Mouse (Mus musculus) heart, embryonic 11.5 days (tissue): Measurements from ENCODE around the gene Romo1. TPM values are rescaled to one million over a fixed set of nuclear protein-coding genes. Genes with fewer than 3 reads are reported as not detected.
A peak's percentile ranks its signal among the peaks of the same experiment; 100 is the strongest.

Experiments
- ATAC-seq: fragments of 200-750 bp; cut with Nextera tagmentation; replicated peaks from 2 replicates; pipeline ENCODE4 v1.8.0; 2017; ENCODE audit warnings: moderate library complexity; ENCODE audit not compliant: insufficient number of reproducible peaks, low FRiP score, low TSS enrichment
- H3K27ac ChIP-seq: fragments of 300-500 bp; sonication (generic); 2 replicates; pipeline ENCODE4 v1.5.1; 2014; ENCODE audit warnings: mild to moderate bottlenecking, low read depth, low read length
- H3K27me3 ChIP-seq: fragments of 300-500 bp; sonication (generic); 2 replicates; pipeline ENCODE4 v1.6.1; 2014; ENCODE audit warnings: mild to moderate bottlenecking, low read length, mixed read lengths; ENCODE audit not compliant: control insufficient read depth, insufficient read depth
- H3K36me3 ChIP-seq: fragments of 300-500 bp; sonication (generic); 2 replicates; pipeline ENCODE4 v1.6.1; 2014; ENCODE audit warnings: mild to moderate bottlenecking, low read length, moderate library complexity, mixed read lengths; ENCODE audit not compliant: control insufficient read depth, insufficient read depth
- H3K4me1 ChIP-seq: fragments of 300-500 bp; sonication (generic); 2 replicates; pipeline ENCODE4 v1.6.1; 2014; ENCODE audit warnings: low read length; ENCODE audit not compliant: control insufficient read depth, insufficient read depth
- H3K4me2 ChIP-seq: fragments of 300-500 bp; sonication (generic); 2 replicates; pipeline ENCODE4 v1.6.1; 2014; ENCODE audit warnings: mild to moderate bottlenecking, moderate library complexity
- H3K4me3 ChIP-seq: fragments of 300-500 bp; sonication (generic); 2 replicates; pipeline ENCODE4 v1.5.1; 2014; ENCODE audit warnings: low read depth, low read length
- H3K9ac ChIP-seq: fragments of 300-500 bp; sonication (generic); 2 replicates; pipeline ENCODE4 v1.6.1; 2014; ENCODE audit warnings: mild to moderate bottlenecking, low read depth, low read length, moderate library complexity
- H3K9me3 ChIP-seq: fragments of 300-500 bp; sonication (generic); replicated peaks from 2 replicates; pipeline ENCODE4 v1.6.1; 2016; ENCODE audit warnings: low read length; ENCODE audit not compliant: control insufficient read depth
- WGBS: fragments of 180-500 bp; shearing (Covaris S2); extraction: QIAGEN DNeasy Blood & Tissue Kit; methylation state at CpG from one replicate; pipeline ENCODE4 v1.1.7; 2014; ENCODE audit not compliant: insufficient replicate concordance; 5-methylcytosine and 5-hydroxymethylcytosine counted together
- polyA plus RNA-seq: library from polyadenylated mRNA; unstranded; fragments of >200 nt; fragmentation: Nextera tagmentation; extraction: Ambion mirVana; gene quantifications from 2 replicates; pipeline ENCODE4 v1.2.1, GENCODE M21; 2014

Romo1 gene
- polyA plus RNA-seq, 1 experiment from 2014 or later: 428 TPM

DNA sequence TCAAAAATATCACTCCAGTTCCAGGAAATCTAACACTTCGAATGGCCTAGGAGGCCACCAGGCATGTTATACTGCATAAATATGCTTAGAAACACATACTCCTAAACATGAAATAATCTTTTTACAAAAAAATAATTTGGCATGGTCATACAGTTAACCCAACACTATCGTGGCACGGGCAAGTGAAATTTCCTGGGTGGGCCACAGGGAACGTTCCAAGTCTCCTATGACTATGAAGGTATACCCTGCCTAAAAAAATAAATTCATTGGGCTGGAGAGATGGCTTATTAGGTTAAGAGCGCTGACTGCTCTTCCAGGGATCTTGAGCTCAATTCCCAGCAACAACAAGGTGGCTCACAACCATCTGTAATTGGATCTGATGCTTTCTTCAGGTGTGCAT is 22.7 kb downstream of the Romo1 start:
- Histone ChIP-seq H3K4me2 (no peak overlapping the region), H3K4me3 (no peak overlapping the region), H3K9ac (no peak overlapping the region), H3K27ac (no peak overlapping the region), H3K27me3 (no peaks in the 10 kb centered on the region), H3K4me1 (no peaks in the 10 kb centered on the region), H3K9me3 (no peaks in the 10 kb centered on the region), H3K36me3 (peaks cover 43% of the 10 kb centered on the region)
- no peak for ATAC-seq
- 93% methylated on average over 5 of the region's 5 CpGs for WGBS

DNA sequence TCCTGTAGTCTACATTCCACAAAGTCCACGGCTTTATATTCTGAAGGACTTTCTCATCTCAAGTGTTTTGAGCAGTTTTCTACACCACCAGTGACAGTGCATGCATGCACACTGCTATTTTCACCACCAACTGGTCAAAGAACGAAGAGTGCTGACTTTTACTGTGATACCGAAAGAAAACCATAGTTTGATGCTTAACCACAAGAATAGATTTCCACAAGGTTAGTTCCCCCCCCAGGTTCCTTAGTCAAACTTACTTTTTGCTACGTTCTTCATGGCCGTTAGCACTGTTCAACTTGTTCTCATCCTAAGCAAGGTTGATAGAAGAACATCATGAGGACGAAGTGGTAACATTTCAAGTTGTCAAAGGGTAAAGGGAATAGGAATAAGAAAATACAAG is 33.2 kb downstream of the Romo1 start:
- Histone ChIP-seq H3K4me1 (peaks cover 16% of the 10 kb centered on the region), H3K9ac (no peak overlapping the region; the same call in 1 of the 2 replicates), H3K4me3 (no peak overlapping the region), H3K36me3 (peaks cover 15% of the 10 kb centered on the region), H3K27ac (no peak overlapping the region), H3K9me3 (no peaks in the 10 kb centered on the region), H3K4me2 (peak overlapping the region; percentile 40), H3K27me3 (no peaks in the 10 kb centered on the region)
- ATAC-seq: no peak
- 81% methylated on average over 6 of the region's 6 CpGs for WGBS

DNA sequence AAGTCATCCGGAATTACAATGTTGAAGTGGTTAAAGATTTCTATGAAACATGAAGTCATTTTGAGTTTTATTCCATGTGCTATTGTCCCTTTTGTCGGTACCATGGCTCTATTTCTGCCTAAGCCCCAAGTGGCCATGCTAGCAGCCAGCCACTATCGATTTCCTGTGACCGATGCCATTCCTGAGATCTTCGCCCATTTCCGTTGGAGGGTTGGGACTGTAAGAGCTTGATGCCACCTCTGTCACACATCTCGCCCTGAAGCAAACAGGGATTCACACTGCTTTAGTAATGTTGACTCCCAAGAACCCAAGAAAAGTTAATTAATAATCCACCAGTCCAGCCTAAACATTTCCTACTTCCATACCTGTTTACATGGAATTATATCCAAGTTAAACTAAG is 33.8 kb downstream of the Romo1 start:
- peak overlapping the region; percentile 88 for H3K4me2 ChIP-seq
- H3K9ac ChIP-seq: no peak overlapping the region
- peaks cover 15% of the 10 kb centered on the region for H3K36me3 ChIP-seq
- 69% methylated on average over 7 of the region's 7 CpGs for WGBS
- H3K4me3 ChIP-seq: peak overlapping the region; percentile 16; the same call in 1 of the 2 replicates
- no peaks in the 10 kb centered on the region for H3K9me3 ChIP-seq
- H3K4me1 ChIP-seq: peaks cover 16% of the 10 kb centered on the region
- ATAC-seq: no peak
- H3K27ac ChIP-seq: no peak overlapping the region
- no peaks in the 10 kb centered on the region for H3K27me3 ChIP-seq

DNA sequence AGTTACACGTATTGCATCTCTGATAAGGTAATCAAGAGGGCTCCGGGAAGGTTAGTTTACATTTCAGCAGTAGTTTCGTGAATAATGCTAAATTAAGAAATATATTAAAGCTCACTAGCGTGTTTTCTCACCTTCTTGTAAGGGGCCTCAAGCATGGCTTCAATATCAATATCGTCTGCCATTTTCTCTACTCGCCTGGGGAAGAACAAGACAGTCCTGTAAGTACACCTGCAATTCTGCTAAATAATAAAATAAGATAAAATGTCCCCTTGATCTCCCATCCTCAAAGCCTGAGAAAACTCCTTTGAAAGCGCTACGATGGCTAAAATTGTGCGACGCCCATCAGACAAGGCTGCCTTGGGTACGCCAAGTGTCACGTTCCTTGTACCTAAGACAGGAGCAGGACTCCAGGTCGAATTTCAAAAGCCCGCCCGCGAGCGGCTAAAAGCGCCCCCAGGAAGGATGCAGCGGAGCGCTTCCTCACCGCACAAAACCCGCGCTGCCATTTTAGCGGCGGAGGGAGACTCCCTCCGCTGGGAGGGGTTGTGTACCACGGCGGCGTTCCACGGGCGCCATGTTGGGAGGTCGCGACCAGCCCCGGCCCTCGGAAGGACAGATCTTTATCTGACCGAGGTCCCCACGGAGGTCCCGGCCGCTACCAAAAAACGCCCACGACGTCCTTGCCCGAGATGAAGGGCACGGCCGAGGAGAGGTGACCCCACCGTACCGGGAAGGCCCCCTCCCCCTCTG is 35.4 kb downstream of the Romo1 start:
- peak overlapping the region; percentile 99 for H3K4me3 ChIP-seq
- H3K4me1 ChIP-seq: peaks cover 16% of the 10 kb centered on the region
- H3K4me2 ChIP-seq: peak overlapping the region; percentile 88
- peaks cover 7% of the 10 kb centered on the region for H3K36me3 ChIP-seq
- H3K27me3 ChIP-seq: no peaks in the 10 kb centered on the region
- under 1% methylated on average over 47 of the region's 47 CpGs for WGBS
- no peaks in the 10 kb centered on the region for H3K9me3 ChIP-seq
- peak overlapping the region; percentile 100 for H3K9ac ChIP-seq
- peak overlapping the region; percentile 97 for H3K27ac ChIP-seq
- peak; percentile 60 for ATAC-seq

DNA sequence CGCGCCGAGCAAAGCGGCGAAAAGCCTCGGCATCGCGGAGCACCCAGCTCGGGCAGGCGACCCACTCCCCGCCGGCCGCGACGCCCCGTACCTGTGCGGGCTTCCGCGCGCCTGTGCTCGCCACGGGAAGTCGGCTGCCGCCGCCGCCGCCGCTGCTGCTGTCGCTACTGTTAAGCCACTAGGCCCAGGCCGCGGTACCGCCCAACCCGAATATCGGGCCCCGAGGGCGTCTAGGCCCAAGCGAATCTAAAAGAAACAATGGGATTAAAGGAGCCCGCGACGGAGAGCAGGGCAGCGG is 35.9 kb downstream of the Romo1 start:
- peak overlapping the region; percentile 97 for H3K27ac ChIP-seq
- ATAC-seq: no peak; the same call in 1 of the 2 replicates
- peak overlapping the region; percentile 88; the same call in 1 of the 2 replicates for H3K4me2 ChIP-seq

DNA sequence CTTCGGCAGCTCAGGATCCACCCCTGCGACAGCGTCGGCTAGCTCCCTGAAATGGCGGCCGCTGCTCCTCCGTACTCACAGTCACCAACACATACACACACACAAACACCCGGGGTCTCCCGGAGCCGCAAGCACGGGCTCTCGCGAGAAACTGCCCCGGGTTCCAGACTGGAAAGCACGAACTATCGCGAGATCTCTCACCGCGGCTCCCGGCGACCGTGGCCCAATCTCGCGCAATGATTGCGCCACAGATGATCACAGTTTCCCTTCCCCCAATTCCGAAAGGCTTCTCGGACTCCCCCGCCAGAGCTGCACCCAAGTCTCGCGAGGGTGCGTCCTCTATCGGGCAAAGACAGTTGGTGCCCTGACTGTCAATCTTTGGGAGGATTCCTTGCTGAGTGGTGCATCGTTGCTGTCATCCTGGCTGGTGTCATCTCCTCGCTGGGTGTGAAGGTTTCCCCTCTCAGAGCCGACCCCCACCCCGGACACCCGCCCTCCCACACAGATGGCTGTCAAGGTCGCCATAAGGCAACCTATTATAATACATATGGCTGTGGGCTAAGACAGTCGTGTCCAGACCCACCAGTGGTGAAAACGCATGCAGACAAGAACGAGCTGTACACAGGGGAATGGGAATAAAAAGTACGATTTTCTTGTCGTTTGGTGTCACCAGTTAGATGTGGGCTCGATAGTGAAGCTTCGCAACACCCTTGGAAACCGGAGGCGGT is 36.4 kb downstream of the Romo1 start, which contains the start of gene Rbm39:
Gene Rbm39 (minus strand): TSS at position 145 of the 728 bp plus-strand sequence.
- peak; percentile 96 for ATAC-seq
- under 1% methylated on average over 47 of the region's 47 CpGs for WGBS
- H3K4me2 ChIP-seq: peak within 1 kb of the TSS; percentile 88
- peak within 1 kb of the TSS; percentile 99 for H3K4me3 ChIP-seq
- H3K27me3 ChIP-seq: no peaks in the 10 kb centered on the region
- peak within 1 kb of the TSS; percentile 97 for H3K27ac ChIP-seq
- peaks cover 7% of the 10 kb centered on the region for H3K36me3 ChIP-seq
- H3K9me3 ChIP-seq: no peaks in the 10 kb centered on the region
- H3K9ac ChIP-seq: peak within 1 kb of the TSS; percentile 100
- peaks cover 16% of the 10 kb centered on the region for H3K4me1 ChIP-seq

More for the DNA sequence above, 35.9 kb downstream of the Romo1 start:
- WGBS: under 1% methylated on average over 41 of the region's 41 CpGs
- peaks cover 7% of the 10 kb centered on the region for H3K36me3 ChIP-seq
- peak overlapping the region; percentile 99 for H3K4me3 ChIP-seq
- H3K27me3 ChIP-seq: no peaks in the 10 kb centered on the region
- peaks cover 16% of the 10 kb centered on the region for H3K4me1 ChIP-seq
- peak overlapping the region; percentile 100 for H3K9ac ChIP-seq
- no peaks in the 10 kb centered on the region for H3K9me3 ChIP-seq

DNA sequence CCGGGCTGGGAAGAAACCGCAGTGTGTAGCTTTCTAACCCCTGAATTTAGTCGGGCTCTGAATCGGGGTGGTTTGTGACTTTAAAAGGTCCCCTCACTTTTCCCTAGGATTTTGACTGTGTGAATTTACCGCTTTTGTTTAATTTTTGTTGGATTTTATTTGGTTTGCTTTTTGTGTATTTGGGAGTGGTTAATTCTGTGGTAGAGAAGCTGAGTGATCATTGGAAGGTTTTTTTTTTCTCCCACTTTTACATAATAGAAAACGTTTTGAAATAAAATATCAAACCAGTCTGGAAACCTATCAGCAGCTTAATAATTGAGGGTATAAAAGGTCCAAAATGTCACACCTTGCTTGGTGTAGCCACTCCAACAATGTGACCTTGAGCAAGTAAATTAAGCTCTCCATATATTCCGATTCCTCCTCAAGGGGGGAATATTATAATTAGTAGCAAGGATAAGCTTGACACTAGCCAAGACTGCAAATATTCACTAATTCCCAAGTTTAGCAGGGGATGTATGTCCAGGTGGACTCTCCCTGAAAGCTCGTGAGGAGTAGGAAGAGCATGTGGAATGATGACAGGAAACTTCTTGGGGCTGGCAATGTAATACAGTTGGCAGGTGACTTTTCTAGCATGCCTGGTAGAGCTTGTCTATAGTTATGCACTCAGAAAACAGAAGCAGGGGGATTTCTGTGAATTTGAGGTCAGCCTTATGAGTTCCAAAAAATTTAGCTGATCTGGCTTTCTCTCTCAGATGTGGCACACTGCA is 37.2 kb downstream of the Romo1 start:
- Histone ChIP-seq H3K36me3 (peaks cover 7% of the 10 kb centered on the region), H3K27me3 (no peaks in the 10 kb centered on the region), H3K9ac (peak overlapping the region; percentile 100), H3K27ac (peak overlapping the region; percentile 97), H3K4me1 (peaks cover 16% of the 10 kb centered on the region), H3K4me3 (peak overlapping the region; percentile 99), H3K4me2 (peak overlapping the region; percentile 75), H3K9me3 (no peaks in the 10 kb centered on the region)
- 16% methylated on average over 8 of the region's 8 CpGs for WGBS
- ATAC-seq: peak; percentile 2; the same call in 1 of the 2 replicates

DNA sequence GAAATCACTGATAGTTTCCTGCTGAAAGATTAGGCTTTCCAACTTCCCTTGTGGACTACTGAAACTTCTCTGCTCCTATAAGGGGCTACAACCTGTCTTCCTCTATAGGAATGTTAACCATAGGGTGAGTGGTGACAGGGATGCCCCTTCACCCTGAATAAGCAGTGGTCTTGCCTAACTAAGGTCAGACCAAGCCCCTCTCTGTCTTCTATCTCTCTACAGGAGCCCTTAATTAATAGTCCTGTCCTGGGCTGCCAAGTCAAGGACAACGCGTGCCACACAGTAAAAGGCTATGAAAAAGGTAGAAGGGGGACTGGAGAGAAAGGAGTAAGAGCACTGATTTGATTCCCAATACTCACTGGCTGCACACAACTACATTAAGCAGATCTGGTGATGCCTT is 37.8 kb downstream of the Romo1 start:
- Histone ChIP-seq H3K4me3 (no peak overlapping the region; the same call in 1 of the 2 replicates), H3K27ac (no peak overlapping the region)

More for the DNA sequence above, 37.8 kb downstream of the Romo1 start:
- Histone ChIP-seq H3K36me3 (peaks cover 7% of the 10 kb centered on the region), H3K9me3 (no peaks in the 10 kb centered on the region), H3K9ac (no peak overlapping the region), H3K4me1 (peaks cover 16% of the 10 kb centered on the region), H3K4me2 (peak overlapping the region; percentile 75; the same call in 1 of the 2 replicates), H3K27me3 (no peaks in the 10 kb centered on the region)
- 78% methylated on average over 2 of the region's 2 CpGs for WGBS
- ATAC-seq: no peak
